Mouse (Mus musculus) layer of hippocampus, adult 18-20 months (tissue): ENCODE results near the gene Trpm3. TPM values are rescaled to one million over a fixed set of nuclear protein-coding genes. Genes with fewer than 3 reads are reported as not detected.

Source experiments
- DNase-seq, 2 experiments: peaks; one replicate each; pipeline ENCODE4 v3.0.0; 2022; ENCODE audit warnings: low spot score in 2 of 2
- total RNA-seq, 2 experiments: library from RNA; stranded (reverse); gene quantifications; 2 replicates each; pipeline ENCODE4 v1.2.3; 2021

Gene Trpm3
- total RNA-seq, 2 experiments from 2014 or later: 56.8 to 61.7 TPM

DNA sequence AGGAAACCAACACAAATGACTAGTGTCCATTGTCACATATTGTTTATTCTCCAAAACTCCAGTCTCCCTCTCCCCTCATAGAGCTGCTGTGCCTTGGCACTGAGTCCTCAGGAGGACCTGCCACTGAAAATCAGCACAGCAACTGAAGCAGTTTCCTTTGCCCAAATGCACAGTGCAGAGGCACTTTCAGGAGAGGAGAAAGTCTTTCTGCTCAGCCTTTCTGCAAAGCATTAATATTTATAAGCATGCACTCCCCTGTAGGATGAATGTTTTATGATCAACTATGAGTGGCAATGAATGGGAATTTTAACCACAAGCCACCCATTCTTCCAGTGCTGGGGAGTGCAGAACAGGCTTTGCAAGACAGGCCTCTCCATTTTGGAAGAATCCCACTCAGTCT is 592.1 kb downstream of the Trpm3 start:
- DNase-seq: no peak

DNA sequence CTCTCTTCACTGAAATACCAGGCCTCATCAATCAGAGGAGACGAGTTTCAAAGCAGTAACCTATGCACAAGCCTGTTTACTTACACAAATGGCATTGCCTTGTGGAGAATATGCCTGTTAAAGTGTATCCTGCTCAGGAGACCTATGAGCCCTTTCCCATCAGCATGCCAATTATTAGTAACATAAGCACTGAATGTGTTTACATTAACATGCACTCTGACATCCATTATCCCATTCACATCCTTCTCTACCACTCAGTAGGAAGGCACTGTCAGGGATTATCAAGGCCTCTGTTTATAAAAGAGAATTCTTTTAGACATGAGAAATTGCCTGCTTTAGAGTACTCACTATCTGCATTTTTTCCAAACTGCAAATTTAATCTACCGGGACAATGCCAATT is 598.0 kb downstream of the Trpm3 start:
- no peak for DNase-seq

- no peak for DNase-seq
These were observed 600.4 kb downstream of the Trpm3 start for GRCm38 (mm10) chr19:22739240-22739639.

DNA sequence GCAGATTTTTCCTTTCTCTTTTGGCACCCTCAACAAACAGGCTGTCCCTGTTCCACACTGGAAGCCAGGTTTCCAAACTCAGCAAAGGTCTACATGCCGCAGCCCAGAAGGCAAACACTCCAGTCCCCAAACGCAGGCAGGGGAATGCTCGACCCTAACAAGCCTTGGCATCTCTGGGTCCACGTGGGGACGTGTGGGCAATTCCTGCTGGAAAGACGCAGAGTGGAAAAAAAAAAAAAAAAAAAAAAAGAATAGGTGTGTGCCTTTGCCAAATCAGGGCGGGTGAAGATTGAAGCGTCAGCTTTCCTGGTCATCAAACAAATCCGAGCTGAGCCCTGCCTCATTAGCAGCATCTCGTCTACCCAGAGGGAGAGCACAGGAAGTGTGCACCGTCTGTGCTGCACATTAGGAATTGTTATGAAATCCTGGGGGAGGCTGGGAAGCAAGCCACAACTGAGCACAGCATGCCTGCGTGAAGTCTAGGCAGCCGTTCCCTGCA is 614.5 kb downstream of the Trpm3 start:
- DNase-seq: peak; percentile 82 to 91

- peak; percentile 25 to 56 for DNase-seq
These were observed 615.2 kb downstream of the Trpm3 start for GRCm38 (mm10) chr19:22754071-22754470.

DNA sequence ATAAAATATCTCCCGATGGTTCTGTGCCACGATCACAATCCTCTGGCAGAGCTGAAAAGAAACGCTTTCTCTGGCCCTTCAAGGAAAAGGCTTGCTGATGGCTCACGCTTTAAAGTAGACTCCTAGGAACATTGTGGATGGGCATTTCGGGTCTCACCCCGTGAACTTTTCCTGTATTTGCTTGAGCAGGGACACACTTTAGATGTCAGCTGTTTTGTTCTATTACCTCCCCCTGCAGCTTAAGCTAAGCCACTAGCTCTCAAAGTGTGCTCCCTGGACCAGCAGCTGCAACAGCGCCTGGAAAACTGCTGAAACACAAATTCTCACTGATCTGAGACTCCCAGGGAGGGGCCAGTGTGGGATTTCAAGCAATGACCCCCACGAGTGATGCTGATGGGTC is 615.7 kb downstream of the Trpm3 start:
- DNase-seq: peak; percentile 2 to 21

- no peak for DNase-seq
These were observed 619.6 kb downstream of the Trpm3 start for GRCm38 (mm10) chr19:22758496-22758895.

DNA sequence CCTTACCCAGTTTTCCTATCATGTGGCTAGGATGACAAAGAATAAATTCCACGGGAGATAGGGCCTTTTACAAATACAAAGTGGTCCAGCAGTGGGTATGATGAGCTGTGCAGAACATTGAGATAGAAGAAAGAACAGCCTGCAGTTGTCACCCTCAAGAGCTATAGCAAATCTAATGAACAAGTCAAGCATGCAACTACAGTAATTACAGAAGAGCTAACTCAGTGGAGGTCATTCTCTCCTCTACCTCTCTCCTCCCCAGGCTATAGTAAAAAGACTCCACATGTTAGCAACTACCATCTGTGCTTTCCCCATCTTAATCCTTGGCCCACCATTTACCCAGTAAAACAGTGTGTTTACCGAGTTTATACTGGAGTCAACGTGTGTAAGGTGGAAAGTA is 629.4 kb downstream of the Trpm3 start:
- DNase-seq: no peak

- no peak for DNase-seq
These were observed 636.4 kb downstream of the Trpm3 start for GRCm38 (mm10) chr19:22775191-22775695.

- no peak for DNase-seq
These were observed 641.5 kb downstream of the Trpm3 start for GRCm38 (mm10) chr19:22780192-22780843.

GRCm38 (mm10) chr19:22781579-22781978 is 642.7 kb downstream of the Trpm3 start:
- no peak for DNase-seq

DNA sequence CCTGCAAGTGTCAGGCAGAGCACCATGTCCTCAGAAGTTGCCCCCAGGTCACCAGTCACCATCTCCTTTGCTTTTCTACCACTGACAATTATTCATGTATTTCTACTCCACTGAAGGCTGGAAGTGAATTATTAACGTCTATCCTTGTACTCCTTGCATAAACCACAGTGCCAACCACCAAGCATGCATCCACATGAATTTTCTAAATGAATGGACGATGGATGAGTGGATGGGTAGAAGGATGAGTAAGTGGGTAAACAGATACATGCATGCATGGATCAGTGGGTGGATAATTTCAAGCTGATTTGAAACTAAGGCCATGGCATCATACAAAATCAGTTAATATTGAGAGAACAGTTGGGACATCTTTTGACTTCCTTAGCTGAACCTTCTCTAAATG is 644.9 kb downstream of the Trpm3 start:
- no peak for DNase-seq

GRCm38 (mm10) chr19:22789753-22790152 is 650.9 kb downstream of the Trpm3 start:
- DNase-seq: no peak

DNA sequence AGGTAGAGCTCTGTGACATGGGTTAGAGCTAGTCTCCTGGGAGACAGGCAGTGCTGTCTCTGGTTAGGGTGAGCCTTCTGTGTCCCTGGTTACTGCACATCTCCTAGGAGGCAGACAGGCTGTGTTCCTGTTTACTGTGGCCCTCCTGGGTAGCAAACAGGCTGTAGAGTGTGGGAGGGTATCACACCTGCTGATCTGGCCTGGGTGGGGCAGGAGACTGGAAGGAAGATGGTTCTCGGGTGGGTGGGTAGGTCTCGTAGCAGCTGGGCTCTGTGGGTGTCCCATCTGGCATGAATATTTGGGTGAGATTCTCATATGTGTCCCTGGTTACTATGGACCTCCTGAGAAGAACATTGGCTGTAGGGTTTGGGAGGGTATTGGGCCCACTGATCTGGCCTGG is 658.1 kb downstream of the Trpm3 start:
- peak; percentile 6 to 60 for DNase-seq

GRCm38 (mm10) chr19:22800471-22800870 is 661.6 kb downstream of the Trpm3 start:
- DNase-seq: peak in 1 of 2 experiments; percentile 17

DNA sequence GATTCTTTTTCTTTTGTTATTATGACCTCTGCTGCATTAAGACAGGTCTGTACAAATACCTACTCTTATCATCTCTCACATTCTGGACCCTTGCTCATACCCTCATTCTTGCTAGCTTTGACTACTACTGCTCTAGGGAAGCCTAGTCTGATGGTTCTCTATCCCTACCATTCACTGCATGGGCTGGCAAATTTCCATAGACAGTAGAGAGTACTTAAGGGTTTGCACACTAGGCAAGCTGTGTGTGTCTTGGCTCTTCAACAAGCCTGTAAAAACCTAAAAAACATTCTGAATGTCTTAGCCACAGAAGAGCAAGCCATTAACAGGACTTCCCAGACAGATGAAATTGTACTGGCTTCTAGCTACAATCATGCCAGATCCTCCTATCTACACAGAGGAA is 664.5 kb downstream of the Trpm3 start:
- DNase-seq: no peak

- no peak for DNase-seq
These were observed 665.5 kb downstream of the Trpm3 start for GRCm38 (mm10) chr19:22804311-22804710.

- DNase-seq: no peak
These were observed 671.4 kb downstream of the Trpm3 start for GRCm38 (mm10) chr19:22810247-22810646.

DNA sequence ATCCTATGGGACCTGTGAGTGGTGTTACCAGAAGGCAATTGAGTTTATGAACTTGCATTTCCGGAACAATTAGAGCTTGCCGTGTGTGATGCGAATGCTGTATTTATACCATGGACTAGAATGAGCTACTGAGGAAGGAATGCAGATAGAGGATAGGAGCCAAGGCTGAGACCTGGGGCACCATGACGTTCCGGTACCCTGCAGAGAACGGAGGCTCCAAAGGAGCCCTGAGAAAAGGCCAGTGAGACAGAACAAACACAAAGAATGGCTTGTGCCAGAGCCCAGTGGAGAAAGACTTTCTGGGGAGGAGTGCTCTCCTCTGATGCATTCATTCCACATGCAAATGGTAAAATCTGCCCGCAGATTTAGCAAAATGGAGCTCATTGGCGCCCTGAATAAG is 682.9 kb downstream of the Trpm3 start:
- no peak for DNase-seq

- DNase-seq: no peak
These were observed 684.7 kb downstream of the Trpm3 start for GRCm38 (mm10) chr19:22823491-22823981.

GRCm38 (mm10) chr19:22825812-22826211 is 687.0 kb downstream of the Trpm3 start:
- DNase-seq: no peak

DNA sequence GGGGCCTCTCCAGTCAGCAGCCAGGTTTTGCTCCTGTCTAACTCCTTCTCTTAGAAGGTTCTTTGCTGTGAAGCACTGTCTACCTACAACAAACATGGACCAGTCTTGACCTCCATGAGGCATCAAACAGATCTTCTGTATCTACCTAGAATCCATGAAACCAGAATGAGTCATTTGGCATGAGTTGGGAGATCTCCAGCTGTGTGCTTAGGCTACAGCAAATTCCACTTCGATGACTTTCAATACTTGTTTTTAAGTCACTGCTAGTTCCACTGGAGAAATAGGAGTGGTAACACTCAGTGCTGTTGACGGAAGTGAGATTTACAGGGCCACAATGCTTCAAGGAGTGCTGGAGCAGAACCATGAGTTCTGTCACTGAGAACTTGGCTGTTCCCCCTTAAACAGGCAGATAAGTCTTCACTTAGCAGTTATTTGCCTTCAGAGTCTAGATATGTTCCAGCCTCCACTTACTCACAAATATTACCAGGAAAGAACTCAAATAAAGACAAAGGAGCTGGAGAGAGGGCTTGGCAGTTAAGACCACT is 689.4 kb downstream of the Trpm3 start:
- DNase-seq: no peak
